Mouse (Mus musculus) liver, adult 2 months (tissue): ENCODE data around the gene Ezr.

Experiments
- CTCF ChIP-seq: fragments of 200-500 bp; IDR thresholded peaks from 2 replicates; pipeline ENCODE4 v1.5.1; 2011; ENCODE audit warnings: low read depth, low read length, control low read depth
- POLR2A ChIP-seq: fragments of 200-500 bp; IDR thresholded peaks from 2 replicates; pipeline ENCODE4 v1.6.1; 2011; ENCODE audit warnings: low read length, control low read depth; ENCODE audit not compliant: insufficient read depth; ENCODE audit errors: extremely low read depth

GRCm38 (mm10) chr17:6811931-6812850 is 29.6 kb upstream of the Ezr start:
- TF ChIP-seq CTCF (no peak), POLR2A (no peak)
